Mouse (Mus musculus): ENCODE measurements around the gene Nhlh2. TPM values are rescaled to one million over a fixed set of nuclear protein-coding genes. Genes with fewer than 3 reads are reported as not detected.

The Nhlh2 gene
- polyA plus RNA-seq, 1 experiment from 2014 or later: 18.4 TPM

DNA sequence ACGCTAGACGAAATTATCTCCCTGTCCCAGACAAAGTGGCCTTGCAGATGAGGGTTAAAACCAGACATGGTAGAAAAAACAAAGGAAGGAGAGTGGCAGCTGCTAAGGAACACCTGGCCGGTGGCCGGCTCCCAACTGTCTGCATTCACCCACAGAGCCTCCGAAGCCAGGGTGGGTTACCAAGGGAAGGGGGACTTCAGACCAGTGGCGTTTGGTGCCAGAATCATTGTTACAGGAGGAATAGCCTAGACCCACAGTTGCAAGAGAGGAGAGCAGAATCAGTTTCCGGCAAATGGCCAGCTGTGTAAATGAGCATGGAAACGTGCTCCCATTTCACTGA is 52.8 kb downstream of the Nhlh2 start:
- Histone ChIP-seq H3K27me3 (replicated peaks; ENCODE audit: control insufficient read depth, insufficient read depth, low read length) (no peaks in the 10 kb centered on the region), H3K27ac (ENCODE audit: low read depth, low read length) (no peak overlapping the region), H3K4me2 (ENCODE audit: low read length) (no peak overlapping the region), H3K9ac (ENCODE audit: low read length) (no peak overlapping the region), H3K36me3 (ENCODE audit: control insufficient read depth, insufficient read depth, low read length) (no peaks in the 10 kb centered on the region), H3K9me3 (replicated peaks; ENCODE audit: control insufficient read depth, low read length) (no peaks in the 10 kb centered on the region), H3K4me3 (ENCODE audit: low read depth, low read length) (no peak overlapping the region), H3K4me1 (ENCODE audit: control insufficient read depth, insufficient read depth, low read length) (no peaks in the 10 kb centered on the region)
- no peak for ATAC-seq
- 51% methylated on average over 8 of the region's 8 CpGs for WGBS
- DNase-seq (ENCODE audit: low spot score): no peak

DNA sequence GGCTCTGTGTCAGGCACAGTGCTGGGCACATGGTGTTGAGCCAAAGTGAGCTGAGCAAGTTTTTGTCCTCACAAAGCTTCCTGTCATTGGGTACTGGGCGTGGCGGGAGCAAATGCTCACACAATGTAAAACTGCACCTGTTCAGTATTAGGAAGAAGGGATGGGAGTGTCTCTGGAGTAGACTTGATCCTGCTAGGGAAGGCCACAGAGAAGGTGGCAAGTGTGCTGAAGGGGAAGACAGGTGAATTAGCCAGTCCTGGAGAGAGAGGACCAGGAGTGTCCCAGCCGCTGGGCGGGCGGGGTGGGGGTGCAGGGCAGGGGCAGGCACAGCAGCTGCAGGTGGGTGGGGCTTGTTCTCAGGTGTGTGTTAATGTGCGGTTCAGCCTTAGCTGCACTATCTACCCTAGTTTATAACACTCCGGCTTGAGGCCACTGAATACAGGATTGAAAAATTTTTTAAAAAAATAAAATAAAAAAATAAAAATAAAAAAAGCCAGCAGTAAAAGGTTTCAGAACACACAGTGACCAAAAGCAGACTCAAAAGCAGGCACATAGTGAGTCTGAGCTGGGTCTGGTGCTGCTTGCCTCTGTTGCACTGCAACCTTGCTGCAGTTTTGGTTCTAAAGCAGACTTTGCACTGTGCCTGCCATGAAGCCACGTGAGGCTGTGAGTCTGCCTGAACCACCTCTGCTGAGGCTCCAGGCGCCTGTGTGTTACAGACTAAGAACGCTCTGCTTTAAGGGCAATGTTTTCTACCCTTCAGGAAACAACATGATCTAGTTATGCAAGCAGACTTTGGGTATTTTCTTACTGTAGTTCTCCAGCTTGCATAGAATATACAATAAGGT is 53.6 kb downstream of the Nhlh2 start:
- WGBS: 78% methylated on average over 10 of the region's 10 CpGs

DNA sequence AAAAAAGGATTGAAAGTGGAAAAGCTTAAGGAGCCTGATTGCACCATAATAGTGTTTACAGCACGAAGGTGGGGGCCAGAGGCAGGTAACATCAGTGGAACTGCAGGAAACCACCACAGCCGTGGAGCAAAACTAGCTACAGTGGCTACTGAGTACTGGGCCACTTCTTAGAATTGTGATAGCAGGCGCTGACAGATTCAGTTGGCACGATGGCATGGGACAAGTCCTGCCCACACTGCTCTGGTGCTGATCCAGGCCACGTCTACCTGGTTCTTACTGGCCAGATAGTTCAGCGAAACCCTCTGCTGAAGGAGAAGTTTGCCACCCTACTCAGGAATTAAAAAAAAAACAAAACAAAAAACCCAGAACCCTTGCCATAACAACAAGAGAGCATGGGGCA is 54.7 kb downstream of the Nhlh2 start:
- H3K27me3 ChIP-seq (replicated peaks; ENCODE audit: control insufficient read depth, insufficient read depth, low read length): no peaks in the 10 kb centered on the region
- H3K4me2 ChIP-seq (ENCODE audit: low read length): no peak overlapping the region
- 81% methylated on average over 6 of the region's 6 CpGs for WGBS
- H3K36me3 ChIP-seq (ENCODE audit: control insufficient read depth, insufficient read depth, low read length): no peaks in the 10 kb centered on the region
- no peak overlapping the region for H3K4me3 ChIP-seq (ENCODE audit: low read depth, low read length)
- H3K9me3 ChIP-seq (replicated peaks; ENCODE audit: control insufficient read depth, low read length): no peaks in the 10 kb centered on the region
- ATAC-seq (no peak), DNase-seq (ENCODE audit: low spot score) (no peak)
- H3K27ac ChIP-seq (ENCODE audit: low read depth, low read length): no peak overlapping the region
- no peak overlapping the region for H3K9ac ChIP-seq (ENCODE audit: low read length)
- H3K4me1 ChIP-seq (ENCODE audit: control insufficient read depth, insufficient read depth, low read length): no peaks in the 10 kb centered on the region

More for the DNA sequence above, 53.6 kb downstream of the Nhlh2 start:
- Histone ChIP-seq H3K9ac (ENCODE audit: low read length) (no peak overlapping the region), H3K27ac (ENCODE audit: low read depth, low read length) (no peak overlapping the region), H3K9me3 (replicated peaks; ENCODE audit: control insufficient read depth, low read length) (no peaks in the 10 kb centered on the region), H3K4me1 (ENCODE audit: control insufficient read depth, insufficient read depth, low read length) (no peaks in the 10 kb centered on the region), H3K4me2 (ENCODE audit: low read length) (no peak overlapping the region), H3K4me3 (ENCODE audit: low read depth, low read length) (no peak overlapping the region), H3K27me3 (replicated peaks; ENCODE audit: control insufficient read depth, insufficient read depth, low read length) (no peaks in the 10 kb centered on the region), H3K36me3 (ENCODE audit: control insufficient read depth, insufficient read depth, low read length) (no peaks in the 10 kb centered on the region)
- DNase-seq (ENCODE audit: low spot score): no peak
- no peak for ATAC-seq

Other genes with a start within 250 kb of the Nhlh2 start
- gene Mab21l3, start 161.1 kb upstream of the Nhlh2 start, polyA plus RNA-seq (2014; fragmentation: Nextera tagmentation; extraction: Ambion mirVana): 0.20 and 0.42 TPM in 2 replicates
- 4.0 and 4.4 TPM in 2 replicates for gene Slc22a15, start 85.6 kb upstream of the Nhlh2 start, polyA plus RNA-seq (2014; fragmentation: Nextera tagmentation; extraction: Ambion mirVana)
- gene Casq2, start 76.3 kb downstream of the Nhlh2 start, polyA plus RNA-seq (2014; fragmentation: Nextera tagmentation; extraction: Ambion mirVana): 0.48 TPM in 2 replicates
- 4.6 and 6.2 TPM in 2 replicates for gene Vangl1, start 194.6 kb downstream of the Nhlh2 start, polyA plus RNA-seq (2014; fragmentation: Nextera tagmentation; extraction: Ambion mirVana)